Mouse (Mus musculus) liver, embryonic 14.5 days (tissue): ENCODE results near the gene Hbp1. TPM values are rescaled to one million over a fixed set of nuclear protein-coding genes. Genes with fewer than 3 reads are reported as not detected.

Experiments
- ATAC-seq: fragments of 200-750 bp; cut with Nextera tagmentation; 2 replicates; pipeline ENCODE4 v1.8.0; 2017; ENCODE audit warnings: moderate number of reproducible peaks, mild to moderate bottlenecking, moderate library complexity; ENCODE audit not compliant: insufficient read depth
- DNase-seq, 3 experiments: peaks; one replicate each; pipeline ENCODE4 v3.0.0-alpha.2; 2012 to 2013; ENCODE audit warnings: low read depth in 3 of 3, low spot score in 3 of 3
- H3K27ac ChIP-seq: fragments of 300-500 bp; sonication (generic); 2 replicates; pipeline ENCODE4 v1.5.1; 2014; ENCODE audit warnings: moderate library complexity, mild to moderate bottlenecking, control low read depth, inconsistent platforms
- H3K27me3 ChIP-seq: fragments of 300-500 bp; sonication (generic); 2 replicates; pipeline ENCODE4 v1.6.1; 2014; ENCODE audit warnings: mild to moderate bottlenecking, low read length, moderate library complexity; ENCODE audit not compliant: control insufficient read depth, insufficient read depth
- H3K36me3 ChIP-seq: fragments of 300-500 bp; sonication (generic); replicated peaks from 2 replicates; pipeline ENCODE4 v1.6.1; 2014; ENCODE audit warnings: low read depth; ENCODE audit not compliant: control insufficient read depth, insufficient read depth
- H3K4me1 ChIP-seq, 2 experiments: fragments of 200-500 bp in 1 of 2; fragments of 300-500 bp in 1 of 2; sonication (generic) in 1 of 2; replicated peaks; 2 replicates each; pipeline ENCODE4 v1.6.1; 2012 to 2014; ENCODE audit warnings: antibody characterized with exemption in 1 of 2, inconsistent platforms in 1 of 2, low read length in 1 of 2; ENCODE audit not compliant: control insufficient read depth in 2 of 2, insufficient read depth in 2 of 2
- H3K4me2 ChIP-seq: fragments of 300-500 bp; sonication (generic); 2 replicates; pipeline ENCODE4 v1.6.1; 2014; ENCODE audit warnings: low read depth, mild to moderate bottlenecking, control low read depth, moderate library complexity
- H3K4me3 ChIP-seq, 2 experiments: fragments of 200-500 bp in 1 of 2; fragments of 300-500 bp in 1 of 2; sonication (generic) in 1 of 2; 2 replicates each; pipeline ENCODE4 v1.5.1; 2012 to 2014; ENCODE audit warnings: low read depth in 2 of 2, low read length in 2 of 2, mild to moderate bottlenecking in 2 of 2, control low read depth in 1 of 2, inconsistent platforms in 1 of 2, moderate library complexity in 1 of 2; ENCODE audit not compliant: insufficient read depth in 1 of 2
- H3K9ac ChIP-seq: fragments of 300-500 bp; sonication (generic); replicated peaks from 2 replicates; pipeline ENCODE4 v1.6.1; 2014; ENCODE audit warnings: mild to moderate bottlenecking, control low read depth, moderate library complexity
- H3K9me3 ChIP-seq: fragments of 300-500 bp; sonication (generic); 2 replicates; pipeline ENCODE4 v1.6.1; 2016; ENCODE audit warnings: low read length, mixed read lengths; ENCODE audit not compliant: control insufficient read depth
- CTCF ChIP-seq: IDR thresholded peaks from 2 replicates; pipeline ENCODE4 v1.5.1; 2016; ENCODE audit warnings: antibody characterized with exemption, low read depth, control low read depth
- EP300 ChIP-seq: IDR thresholded peaks from 2 replicates; pipeline ENCODE4 v1.6.1; 2016; ENCODE audit warnings: antibody characterized with exemption, low read depth
- WGBS: fragments of 180-500 bp; shearing (Covaris S2); extraction: QIAGEN DNeasy Blood & Tissue Kit; methylation state at CpG from one replicate; pipeline ENCODE4 v1.1.7; 2014; ENCODE audit not compliant: insufficient replicate concordance; 5-methylcytosine and 5-hydroxymethylcytosine counted together
- polyA plus RNA-seq, 2 experiments: library from polyadenylated mRNA; depleted of rRNA in 1 of 2; stranded (reverse) in 1 of 2; unstranded in 1 of 2; fragments of >200 nt; fragmentation: Nextera tagmentation in 1 of 2; extraction: Ambion mirVana in 1 of 2; gene quantifications; 2 replicates each; pipeline versions ENCODE4 v1.2.1 to v1.2.3; 2012 to 2014

The Hbp1 gene
- polyA plus RNA-seq, 2 experiments, result 27.0 to 32.8 TPM

GRCm38 (mm10) chr12:31947476-31947875 lies 2.9 kb downstream of the Hbp1 start:
- H3K9ac ChIP-seq, result no peak overlapping the region
- no peak overlapping the region for H3K4me2 ChIP-seq
- ATAC-seq (no peak), DNase-seq (no peak)
- TF ChIP-seq CTCF, result peak; percentile 60
- no peak for TF ChIP-seq EP300
- peaks cover 6% of the 10 kb centered on the region for H3K36me3 ChIP-seq
- H3K4me3 ChIP-seq, result no peak overlapping the region
- no peak overlapping the region for H3K27ac ChIP-seq
- no peaks in the 10 kb centered on the region for H3K27me3 ChIP-seq
- H3K9me3 ChIP-seq, result no peaks in the 10 kb centered on the region
- H3K4me1 ChIP-seq, result peaks cover 24 to 27% of the 10 kb centered on the region in 2 experiments
- 87% methylated on average over 5 of the region's 5 CpGs for WGBS

GRCm38 (mm10) chr12:31944405-31944804 lies 5.9 kb downstream of the Hbp1 start:
- H3K9me3 ChIP-seq, result no peaks in the 10 kb centered on the region
- H3K4me2 ChIP-seq, result no peak overlapping the region; the same call in 1 of the 2 replicates
- peaks cover 23% of the 10 kb centered on the region for H3K36me3 ChIP-seq
- H3K27ac ChIP-seq, result no peak overlapping the region
- no peak for DNase-seq
- H3K4me1 ChIP-seq, result peaks cover 20 to 27% of the 10 kb centered on the region in 2 experiments
- H3K27me3 ChIP-seq, result no peaks in the 10 kb centered on the region
- TF ChIP-seq EP300, result no peak
- TF ChIP-seq CTCF, result no peak
- WGBS, result 66% methylated on average over 2 of the region's 2 CpGs
- H3K4me3 ChIP-seq, result no peak overlapping the region
- H3K9ac ChIP-seq, result no peak overlapping the region
- no peak for ATAC-seq

- no peaks in the 10 kb centered on the region for H3K9me3 ChIP-seq
- no peaks in the 10 kb centered on the region for H3K27me3 ChIP-seq
- peak overlapping the region; percentile 67 for H3K27ac ChIP-seq
- H3K4me2 ChIP-seq, result peak overlapping the region; percentile 38
- peak; percentile 92 for ATAC-seq
- TF ChIP-seq EP300, result peak; percentile 84
- no peak for TF ChIP-seq CTCF
- 31% methylated on average over 4 of the region's 4 CpGs for WGBS
- peaks cover 20 to 27% of the 10 kb centered on the region in 2 experiments for H3K4me1 ChIP-seq
- no peak overlapping the region for H3K4me3 ChIP-seq
- H3K9ac ChIP-seq, result peak overlapping the region; percentile 16
- peaks cover 34% of the 10 kb centered on the region for H3K36me3 ChIP-seq
- peak; percentile 52 to 63 (median 52) for DNase-seq
Measured at GRCm38 (mm10) chr12:31943020-31943654, 7.2 kb downstream of the Hbp1 start.

GRCm38 (mm10) chr12:31939026-31939425 lies 11.3 kb downstream of the Hbp1 start:
- H3K27me3 ChIP-seq, result no peaks in the 10 kb centered on the region
- no peak for DNase-seq
- peaks cover 14 to 15% of the 10 kb centered on the region in 2 experiments for H3K4me1 ChIP-seq
- H3K9me3 ChIP-seq, result no peaks in the 10 kb centered on the region
- H3K27ac ChIP-seq, result no peak overlapping the region
- H3K9ac ChIP-seq, result no peak overlapping the region
- no peak overlapping the region for H3K4me2 ChIP-seq
- ATAC-seq, result no peak
- H3K4me3 ChIP-seq, result no peak overlapping the region
- TF ChIP-seq CTCF, result no peak
- no peak for TF ChIP-seq EP300
- H3K36me3 ChIP-seq, result peaks cover 64% of the 10 kb centered on the region

- Histone ChIP-seq H3K4me1 (peaks cover 9 to 10% of the 10 kb centered on the region in 2 experiments), H3K9ac (no peak overlapping the region), H3K4me2 (no peak overlapping the region), H3K27ac (no peak overlapping the region), H3K4me3 (no peak overlapping the region), H3K36me3 (peaks cover 63% of the 10 kb centered on the region), H3K9me3 (no peaks in the 10 kb centered on the region), H3K27me3 (no peaks in the 10 kb centered on the region)
- TF ChIP-seq EP300 (no peak), CTCF (no peak)
- ATAC-seq, result no peak
- WGBS, result 83% methylated on average over 4 of the region's 4 CpGs
- no peak for DNase-seq
Measured at GRCm38 (mm10) chr12:31938391-31938997, 11.8 kb downstream of the Hbp1 start.
